Mouse (Mus musculus) spleen, adult 2 months (tissue): ENCODE results near the gene Arhgef15. TPM values are rescaled to one million over a fixed set of nuclear protein-coding genes. Genes with fewer than 3 reads are reported as not detected.
"Not testable (repeated sequence)": the region's sequence is repeated elsewhere in the genome, so short reads cannot be mapped to it uniquely, and the experiment has no call there.

Experiments used
- DNase-seq, 2 experiments: peaks; one replicate each; pipeline versions ENCODE4 v3.0.0 to v3.0.0-alpha.2; 2012 to 2021; ENCODE audit warnings: low spot score in 2 of 2, low read depth in 1 of 2
- H3K27ac ChIP-seq: fragments of 200-500 bp; 2 replicates; pipeline ENCODE4 v1.5.1; 2012; ENCODE audit warnings: low read length, inconsistent platforms; ENCODE audit not compliant: insufficient read depth
- H3K27me3 ChIP-seq: fragments of 200-500 bp; 2 replicates; pipeline ENCODE4 v1.6.1; 2012; ENCODE audit warnings: mild to moderate bottlenecking, moderate library complexity, low read length, inconsistent platforms; ENCODE audit not compliant: control insufficient read depth, insufficient read depth
- H3K36me3 ChIP-seq: fragments of 200-500 bp; 2 replicates; pipeline ENCODE4 v1.6.1; 2012; ENCODE audit warnings: mild to moderate bottlenecking, low read length, inconsistent platforms; ENCODE audit not compliant: control insufficient read depth, insufficient read depth
- H3K4me1 ChIP-seq: fragments of 200-500 bp; 2 replicates; pipeline ENCODE4 v1.6.1; 2011; ENCODE audit warnings: inconsistent platforms; ENCODE audit not compliant: control insufficient read depth, insufficient read depth, insufficient read length
- H3K4me3 ChIP-seq: fragments of 200-500 bp; 2 replicates; pipeline ENCODE4 v1.5.1; 2011; ENCODE audit warnings: mild to moderate bottlenecking, inconsistent platforms; ENCODE audit not compliant: insufficient read depth, insufficient read length; ENCODE audit errors: extremely low read depth
- CTCF ChIP-seq: fragments of 200-500 bp; IDR thresholded peaks from 2 replicates; pipeline ENCODE4 v1.5.1; 2011; ENCODE audit warnings: mild to moderate bottlenecking, inconsistent platforms; ENCODE audit not compliant: insufficient read depth, insufficient read length, insufficient replicate concordance; ENCODE audit errors: extremely low read depth
- POLR2A ChIP-seq: fragments of 200-500 bp; IDR thresholded peaks from 2 replicates; pipeline ENCODE4 v1.6.1; 2011; ENCODE audit warnings: low read depth, low read length, inconsistent platforms
- WGBS: fragments of 180-500 bp; shearing (Covaris S2); methylation state at CpG from one replicate; pipeline ENCODE4 v1.1.7; 2018; 5-methylcytosine and 5-hydroxymethylcytosine counted together
- polyA plus RNA-seq: library from polyadenylated mRNA; depleted of rRNA; stranded (reverse); fragments of >200 nt; gene quantifications from 2 replicates; pipeline ENCODE4 v1.2.3, GENCODE M21; 2012

Arhgef15 gene
- polyA plus RNA-seq, 1 experiment, result 11.0 TPM

DNA sequence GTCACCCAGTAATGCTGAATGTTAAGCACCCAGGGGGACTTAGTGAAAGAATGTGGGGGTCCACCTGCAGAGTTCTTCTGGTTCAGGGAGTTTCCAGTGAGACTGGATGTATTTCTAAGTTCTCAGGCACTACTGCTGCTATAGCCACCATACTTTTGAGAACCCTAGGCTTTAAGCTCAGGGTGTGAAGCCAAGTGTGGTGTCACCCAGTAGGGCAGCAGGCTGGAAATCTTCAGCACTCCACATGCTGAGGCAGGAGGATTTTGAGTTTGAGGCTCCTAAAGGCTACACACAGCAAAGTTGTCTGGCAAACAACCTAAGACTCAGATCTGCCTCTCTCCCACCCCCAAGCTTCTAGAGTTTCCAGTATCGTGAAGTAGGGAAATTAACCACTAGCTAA, 9.3 kb upstream of the Arhgef15 start:
- WGBS, result 39% methylated on average over 1 of the region's 1 CpGs
- Histone ChIP-seq H3K4me1 (no peaks in the 10 kb centered on the region; the same call in 1 of the 2 replicates), H3K4me3 (no peak overlapping the region), H3K27ac (no peak overlapping the region), H3K27me3 (no peaks in the 10 kb centered on the region), H3K36me3 (no peaks in the 10 kb centered on the region)
- DNase-seq, result no peak
- TF ChIP-seq CTCF (no peak), POLR2A (no peak)

DNA sequence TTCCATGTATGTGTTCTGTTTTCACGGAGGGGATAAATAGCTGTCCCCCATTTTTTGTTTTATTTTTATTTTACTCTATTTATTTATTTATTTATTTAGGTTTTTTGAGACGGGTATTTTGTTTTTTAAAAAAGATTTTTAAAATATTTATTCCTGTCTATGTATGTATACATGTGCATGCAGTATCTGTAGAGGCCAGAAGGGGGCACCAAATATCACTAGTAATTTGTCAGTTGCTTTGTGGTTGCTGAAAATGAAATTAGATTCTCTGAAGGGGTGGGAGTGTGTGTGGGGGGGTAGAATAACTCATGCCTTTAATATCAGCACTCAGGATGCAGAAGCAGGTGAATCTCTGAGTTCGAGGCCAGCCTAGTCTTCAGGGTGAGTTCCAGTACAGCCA, 8.6 kb upstream of the Arhgef15 start:
- Histone ChIP-seq H3K36me3 (no peaks in the 10 kb centered on the region), H3K4me3 (no peak overlapping the region), H3K27me3 (no peaks in the 10 kb centered on the region), H3K27ac (no peak overlapping the region), H3K4me1 (no peaks in the 10 kb centered on the region; the same call in 1 of the 2 replicates)
- TF ChIP-seq POLR2A (no peak), CTCF (no peak)
- peak; percentile 62 to 65 for DNase-seq
- WGBS, result 30% methylated on average over 3 of the region's 3 CpGs

DNA sequence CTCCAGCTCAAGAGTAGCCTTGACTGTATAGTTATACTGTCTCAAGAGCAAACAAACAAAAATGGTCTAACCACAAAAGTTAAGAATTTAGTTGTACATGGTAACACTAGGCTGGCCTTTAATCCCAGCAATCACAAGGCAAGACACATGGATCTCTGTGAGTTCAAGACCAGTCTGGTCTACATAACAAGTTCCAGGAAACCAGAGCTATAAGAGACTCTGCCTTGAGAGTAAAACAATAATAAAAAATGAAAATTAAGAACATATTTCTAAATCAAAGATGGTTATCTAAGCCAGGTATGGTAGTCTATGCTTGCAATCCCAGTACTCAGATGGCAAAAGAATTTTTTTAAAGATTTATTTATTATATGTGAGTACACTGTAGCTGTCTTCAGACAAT, 7.8 kb upstream of the Arhgef15 start:
- Histone ChIP-seq H3K4me1 (no peaks in the 10 kb centered on the region; the same call in 1 of the 2 replicates), H3K27ac (no peak overlapping the region), H3K27me3 (no peaks in the 10 kb centered on the region), H3K4me3 (no peak overlapping the region), H3K36me3 (no peaks in the 10 kb centered on the region)
- TF ChIP-seq CTCF (no peak), POLR2A (no peak)
- DNase-seq, result no peak

DNA sequence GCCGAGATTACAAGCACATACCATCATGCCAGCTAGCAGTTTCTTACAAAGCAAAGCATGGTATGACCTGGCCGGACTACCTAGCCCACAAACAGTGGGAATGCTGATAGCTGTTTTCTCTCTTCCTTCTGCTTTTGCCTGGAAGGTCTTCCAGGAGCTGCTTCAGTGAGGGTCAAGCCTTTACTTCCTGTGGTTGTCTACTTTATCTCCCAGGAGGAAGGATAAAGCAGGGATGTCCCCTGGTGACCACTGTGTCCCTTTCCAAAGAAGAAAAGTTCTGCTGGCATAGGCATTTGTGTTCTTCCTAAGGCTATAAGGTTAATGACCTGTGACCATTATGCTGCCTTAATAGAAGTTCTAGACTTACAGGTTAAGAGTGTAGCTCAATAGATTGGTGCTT, 6.1 kb upstream of the Arhgef15 start:
- 81% methylated on average over 2 of the region's 2 CpGs for WGBS

DNA sequence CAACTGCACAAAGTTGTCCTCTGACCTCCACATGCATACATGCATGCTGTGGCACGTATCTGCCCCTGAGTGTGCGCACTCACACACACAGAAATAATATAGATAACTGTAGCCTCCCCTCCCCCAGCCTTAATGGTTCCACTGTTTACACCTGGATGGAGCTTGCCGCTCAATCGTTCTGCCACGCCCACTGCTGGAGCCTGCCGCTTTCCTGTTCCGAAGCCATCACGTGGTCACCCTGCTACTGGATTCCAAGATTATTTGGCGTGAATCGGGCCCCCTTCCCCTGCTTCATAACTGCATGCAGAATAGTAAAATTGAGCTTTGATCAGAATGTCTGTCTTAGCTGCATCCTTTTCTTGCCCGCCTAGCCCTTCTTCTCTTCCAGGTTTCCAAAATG, 4.9 kb upstream of the Arhgef15 start:
- not testable (repeated sequence) for H3K4me3 ChIP-seq, DNase-seq, H3K27me3 ChIP-seq, H3K4me1 ChIP-seq, H3K36me3 ChIP-seq, H3K27ac ChIP-seq
- WGBS, result 65% methylated on average over 11 of the region's 11 CpGs

More for the DNA sequence above, 6.1 kb upstream of the Arhgef15 start:
- Histone ChIP-seq H3K36me3 (no peaks in the 10 kb centered on the region), H3K4me3 (no peak overlapping the region), H3K27ac (no peak overlapping the region), H3K27me3 (no peaks in the 10 kb centered on the region), H3K4me1 (no peaks in the 10 kb centered on the region; the same call in 1 of the 2 replicates)
- TF ChIP-seq POLR2A (no peak), CTCF (no peak)
- no peak for DNase-seq

DNA sequence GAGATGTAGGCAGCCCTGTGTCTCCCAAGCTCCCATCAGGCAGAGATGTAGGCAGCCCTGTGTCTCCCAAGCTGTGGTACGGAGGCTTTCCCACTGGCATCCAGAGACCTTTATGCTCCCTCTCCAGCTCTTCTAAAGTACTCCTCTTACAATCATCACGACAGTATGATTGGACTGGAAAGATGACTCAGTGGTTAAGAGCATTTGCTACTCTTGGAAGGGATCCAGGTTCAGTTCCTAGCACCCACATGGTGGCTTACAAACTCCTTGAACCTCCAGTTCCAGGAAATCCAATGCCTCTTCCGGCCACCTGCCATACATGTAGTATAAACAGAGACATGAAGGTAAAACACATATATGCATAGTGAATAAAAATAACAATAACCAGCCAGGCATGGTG, 4.3 kb upstream of the Arhgef15 start:
- H3K4me3 ChIP-seq, result no peak overlapping the region
- 72% methylated on average over 3 of the region's 3 CpGs for WGBS
- no peaks in the 10 kb centered on the region for H3K36me3 ChIP-seq
- no peaks in the 10 kb centered on the region for H3K27me3 ChIP-seq
- no peaks in the 10 kb centered on the region for H3K4me1 ChIP-seq
- no peak for DNase-seq
- TF ChIP-seq POLR2A (no peak), CTCF (no peak)
- H3K27ac ChIP-seq, result no peak overlapping the region

DNA sequence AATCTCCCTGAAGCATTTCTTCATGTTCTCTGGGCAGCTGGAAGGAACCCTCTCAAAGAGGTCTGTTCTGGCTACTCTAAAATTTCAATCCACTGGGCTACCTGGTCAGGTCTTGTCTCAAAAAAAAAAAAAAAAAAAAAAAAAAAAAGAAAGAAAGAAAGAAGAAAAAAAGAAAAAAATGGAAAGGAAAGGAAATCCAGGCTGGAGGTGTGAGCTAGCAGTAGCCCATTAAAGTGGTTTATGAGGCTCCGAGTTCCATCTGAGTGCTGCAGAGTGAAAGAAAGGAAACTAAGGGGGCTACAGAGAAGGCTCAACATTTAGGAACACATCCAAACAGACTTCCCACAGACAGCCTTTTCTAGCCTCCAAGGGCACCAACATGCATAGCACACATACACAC, 691 bp upstream of the Arhgef15 start:
- Histone ChIP-seq H3K36me3 (no peaks in the 10 kb centered on the region), H3K4me3 (no peak overlapping the region), H3K27ac (no peak overlapping the region), H3K4me1 (peaks cover 4% of the 10 kb centered on the region; the same call in 1 of the 2 replicates), H3K27me3 (0 out of 2 replicates have a peak, but pooled peaks cover 5% of the 10 kb centered on the region)
- no peak for TF ChIP-seq CTCF
- TF ChIP-seq POLR2A, result no peak
- DNase-seq, result no peak
- WGBS, result 91% methylated on average over 1 of the region's 1 CpGs

DNA sequence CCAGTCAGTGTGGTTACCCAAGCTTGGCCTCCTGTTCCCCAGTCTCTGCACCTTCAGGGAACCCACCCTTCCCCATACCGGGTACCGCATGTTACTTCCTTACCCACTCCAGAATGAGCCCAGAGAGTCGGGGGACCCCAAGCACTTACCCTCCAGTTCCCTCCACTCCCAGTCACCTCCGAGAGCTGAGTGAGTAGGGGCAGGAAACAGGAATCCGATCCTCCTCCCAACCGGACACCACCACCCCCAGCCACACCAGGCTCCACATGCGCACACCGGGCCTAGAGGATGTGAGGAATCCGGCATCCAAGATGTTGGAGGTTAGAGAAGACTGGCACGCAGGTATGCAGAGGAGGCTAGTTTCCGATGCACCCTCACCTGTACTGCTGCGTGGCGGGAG, 583 bp downstream of the Arhgef15 start:
- TF ChIP-seq CTCF (no peak), POLR2A (no peak)
- Histone ChIP-seq H3K27me3 (0 out of 2 replicates have a peak, but pooled peaks cover 5% of the 10 kb centered on the region), H3K36me3 (no peaks in the 10 kb centered on the region), H3K27ac (peak overlapping the region; percentile 43; the same call in 1 of the 2 replicates), H3K4me3 (peak overlapping the region; percentile 16; the same call in 1 of the 2 replicates), H3K4me1 (peaks cover 4% of the 10 kb centered on the region; the same call in 1 of the 2 replicates)
- 72% methylated on average over 13 of the region's 13 CpGs for WGBS
- DNase-seq, result no peak
